Mouse (Mus musculus): Measurements from ENCODE around the gene Kng1. TPM values are rescaled to one million over a fixed set of nuclear protein-coding genes. Genes with fewer than 3 reads are reported as not detected.
"Not testable (repeated sequence)": the region's sequence is repeated elsewhere in the genome, so short reads cannot be mapped to it uniquely, and the experiment has no call there.

The Kng1 gene
- polyA plus RNA-seq, 1 experiment from 2014 or later = not detected

DNA sequence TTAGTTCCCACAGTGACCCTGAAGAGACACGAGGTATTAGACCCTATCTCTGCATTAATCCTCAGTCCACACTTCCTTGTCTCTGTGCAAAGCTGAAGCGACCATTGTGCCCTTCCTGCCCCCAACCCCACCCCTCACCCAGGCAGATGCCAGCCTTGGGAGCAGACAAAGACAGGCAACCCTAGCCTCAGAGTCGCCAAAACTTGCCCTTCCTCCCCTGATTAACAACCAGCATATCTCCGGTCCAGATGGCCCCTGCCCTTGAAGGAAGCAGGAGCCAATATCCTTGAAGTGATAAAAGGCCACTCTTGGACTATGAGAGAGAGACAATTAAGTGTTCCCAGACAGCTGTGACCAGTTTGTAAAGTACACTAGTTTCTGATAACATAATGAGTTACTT is 16.8 kb upstream of the Kng1 start:
- no peaks in the 10 kb centered on the region for H3K4me1 ChIP-seq (replicated peaks)
- no peak for ATAC-seq (ENCODE audit: low FRiP score)
- no peaks in the 10 kb centered on the region for H3K9me3 ChIP-seq
- H3K9ac ChIP-seq = no peak overlapping the region
- H3K4me3 ChIP-seq = no peak overlapping the region
- no peak overlapping the region for H3K4me2 ChIP-seq
- no peaks in the 10 kb centered on the region for H3K36me3 ChIP-seq
- no peak overlapping the region for H3K27ac ChIP-seq
- no peaks in the 10 kb centered on the region for H3K27me3 ChIP-seq
- 65% methylated on average over 4 of the region's 4 CpGs for WGBS

- Histone ChIP-seq H3K9me3 (no peaks in the 10 kb centered on the region), H3K36me3 (no peaks in the 10 kb centered on the region), H3K27me3 (no peaks in the 10 kb centered on the region), H3K4me2 (no peak overlapping the region), H3K4me1 (replicated peaks) (no peaks in the 10 kb centered on the region), H3K27ac (no peak overlapping the region), H3K4me3 (no peak overlapping the region), H3K9ac (no peak overlapping the region)
- WGBS = 69% methylated on average over 5 of the region's 5 CpGs
- ATAC-seq (ENCODE audit: low FRiP score) = no peak
Measured at GRCm38 (mm10) chr16:23046319-23046718, 11.3 kb upstream of the Kng1 start.

DNA sequence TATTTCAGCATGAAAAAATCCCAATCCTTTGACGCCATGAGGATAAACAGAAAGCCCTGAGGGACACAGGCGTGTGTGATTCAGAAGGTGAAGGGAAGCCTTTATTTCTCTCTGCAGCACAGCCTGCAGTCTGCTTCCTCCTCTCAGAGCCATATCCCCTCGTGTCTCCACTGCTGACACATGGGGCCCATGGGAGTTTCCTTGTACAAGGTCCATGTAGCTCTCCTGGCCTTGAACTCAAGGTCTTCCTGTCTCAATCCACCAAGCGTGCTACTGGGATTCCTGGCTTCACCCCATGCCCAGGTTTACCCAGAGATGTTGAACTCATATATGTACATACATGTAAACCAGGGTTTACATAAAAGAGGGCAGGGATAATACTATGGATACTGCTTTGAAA is 2.0 kb downstream of the Kng1 start:
- not testable (repeated sequence) for H3K4me2 ChIP-seq; H3K9me3 ChIP-seq; H3K9ac ChIP-seq; H3K4me3 ChIP-seq; ATAC-seq (ENCODE audit: low FRiP score); H3K4me1 ChIP-seq (replicated peaks); H3K27me3 ChIP-seq; H3K27ac ChIP-seq; H3K36me3 ChIP-seq
- WGBS = 74% methylated on average over 4 of the region's 4 CpGs

DNA sequence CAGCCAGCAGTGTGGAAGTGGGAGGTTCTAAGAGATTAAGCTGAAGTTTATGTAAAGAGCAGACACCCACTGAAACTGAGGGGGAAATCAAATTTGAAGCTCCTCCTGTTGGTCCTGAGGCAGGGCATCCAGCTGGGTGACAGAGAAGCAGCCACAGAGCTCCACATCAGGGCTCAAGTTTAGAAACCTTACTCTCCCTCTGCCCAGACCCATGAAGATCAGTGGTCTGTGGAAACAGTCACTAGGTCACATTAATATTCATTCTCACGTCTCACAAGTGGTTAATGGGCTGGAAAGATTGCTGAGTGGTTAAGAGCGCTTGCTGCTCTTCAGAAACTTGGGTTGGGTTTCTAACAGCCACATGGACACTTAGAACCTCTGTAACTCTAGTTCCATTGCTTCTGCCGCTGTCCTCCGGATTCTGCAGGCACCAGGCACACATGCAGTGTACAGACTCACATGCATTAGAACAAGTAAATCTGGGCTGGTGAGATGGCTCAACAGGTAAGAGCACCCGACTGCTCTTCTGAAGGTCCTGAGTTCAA is 3.2 kb downstream of the Kng1 start:
- not testable (repeated sequence) for H3K27ac ChIP-seq; H3K9me3 ChIP-seq; H3K4me3 ChIP-seq; ATAC-seq (ENCODE audit: low FRiP score); H3K4me2 ChIP-seq; H3K27me3 ChIP-seq; H3K9ac ChIP-seq; H3K4me1 ChIP-seq (replicated peaks); H3K36me3 ChIP-seq
- WGBS = 71% methylated on average over 5 of the region's 5 CpGs

DNA sequence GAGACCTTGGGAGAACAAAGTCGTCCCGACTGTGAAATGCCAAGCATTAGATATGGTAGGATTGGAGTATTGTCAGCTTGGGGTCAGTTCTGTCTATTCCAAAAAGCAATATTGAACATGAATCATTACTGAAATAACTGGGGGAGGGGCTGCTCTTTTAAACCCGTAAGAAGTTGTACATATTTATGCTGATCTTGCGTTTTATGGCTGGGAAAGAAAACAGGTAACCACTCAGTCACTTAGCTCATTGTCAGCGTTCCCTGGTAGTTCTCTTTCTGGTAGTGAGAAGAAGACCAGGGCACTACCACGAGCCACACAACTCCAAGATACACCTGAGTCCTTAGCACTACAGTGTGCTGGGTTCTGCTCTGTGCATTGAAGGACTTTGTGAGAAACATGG is 19.9 kb downstream of the Kng1 start:
- not testable (repeated sequence) for H3K36me3 ChIP-seq; H3K27me3 ChIP-seq; H3K9me3 ChIP-seq; H3K4me3 ChIP-seq; H3K4me2 ChIP-seq; H3K4me1 ChIP-seq (replicated peaks); ATAC-seq (ENCODE audit: low FRiP score); H3K27ac ChIP-seq; H3K9ac ChIP-seq
- 89% methylated on average over 6 of the region's 6 CpGs for WGBS

- not testable (repeated sequence) for ATAC-seq (ENCODE audit: low FRiP score); H3K4me2 ChIP-seq; H3K27me3 ChIP-seq; H3K27ac ChIP-seq; H3K9me3 ChIP-seq; H3K4me3 ChIP-seq; H3K9ac ChIP-seq; H3K4me1 ChIP-seq (replicated peaks); H3K36me3 ChIP-seq
- WGBS = 72% methylated on average over 8 of the region's 8 CpGs
Measured at GRCm38 (mm10) chr16:23087159-23087558, 29.5 kb downstream of the Kng1 start.

DNA sequence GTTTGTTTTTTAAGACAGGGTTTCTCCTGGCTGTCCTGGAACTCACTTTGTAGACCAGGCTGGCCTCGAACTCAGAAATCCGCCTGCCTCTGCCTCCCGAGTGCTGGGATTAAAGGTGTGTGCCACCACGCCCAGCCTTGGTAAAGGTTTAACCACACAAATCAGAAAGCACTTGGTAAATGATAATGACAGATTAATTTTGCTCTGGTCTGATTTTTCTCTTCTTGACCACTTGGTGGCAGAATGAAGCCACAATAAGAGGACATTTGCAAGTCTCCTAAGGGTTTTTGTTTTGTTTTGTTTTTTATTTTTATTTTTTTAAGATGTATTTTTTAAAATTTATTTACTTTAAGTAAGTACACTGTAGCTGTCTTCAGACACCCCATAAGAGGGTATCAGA is 30.0 kb downstream of the Kng1 start:
- not testable (repeated sequence) for H3K27me3 ChIP-seq; ATAC-seq (ENCODE audit: low FRiP score); H3K9ac ChIP-seq; H3K9me3 ChIP-seq; H3K27ac ChIP-seq; H3K4me1 ChIP-seq (replicated peaks); H3K4me3 ChIP-seq; H3K36me3 ChIP-seq; H3K4me2 ChIP-seq
- WGBS = 50% methylated on average over 4 of the region's 4 CpGs

DNA sequence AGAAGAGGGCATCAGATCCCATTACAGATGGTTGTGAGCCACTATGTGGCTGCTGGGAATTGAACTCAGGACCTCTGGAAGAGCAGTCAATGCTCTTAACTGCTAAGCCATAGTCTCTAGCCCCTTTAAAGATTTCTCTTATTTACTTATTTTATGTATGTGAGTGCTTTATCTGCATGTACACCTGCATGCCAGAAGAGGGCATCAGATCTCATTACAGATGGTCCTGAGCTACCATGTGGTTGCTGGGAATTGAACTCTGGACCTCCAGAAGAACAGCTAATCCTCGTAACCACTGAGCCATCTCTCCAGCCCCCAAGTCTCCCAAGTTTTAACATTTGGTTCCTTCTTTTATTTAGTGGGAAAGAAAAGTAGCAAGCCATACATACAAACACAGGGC is 30.8 kb downstream of the Kng1 start:
- H3K27me3 ChIP-seq; H3K4me3 ChIP-seq; H3K9me3 ChIP-seq; ATAC-seq (ENCODE audit: low FRiP score); H3K4me2 ChIP-seq; H3K4me1 ChIP-seq (replicated peaks); H3K27ac ChIP-seq; H3K36me3 ChIP-seq; H3K9ac ChIP-seq: not testable (repeated sequence)
- 94% methylated on average over 1 of the region's 1 CpGs for WGBS

DNA sequence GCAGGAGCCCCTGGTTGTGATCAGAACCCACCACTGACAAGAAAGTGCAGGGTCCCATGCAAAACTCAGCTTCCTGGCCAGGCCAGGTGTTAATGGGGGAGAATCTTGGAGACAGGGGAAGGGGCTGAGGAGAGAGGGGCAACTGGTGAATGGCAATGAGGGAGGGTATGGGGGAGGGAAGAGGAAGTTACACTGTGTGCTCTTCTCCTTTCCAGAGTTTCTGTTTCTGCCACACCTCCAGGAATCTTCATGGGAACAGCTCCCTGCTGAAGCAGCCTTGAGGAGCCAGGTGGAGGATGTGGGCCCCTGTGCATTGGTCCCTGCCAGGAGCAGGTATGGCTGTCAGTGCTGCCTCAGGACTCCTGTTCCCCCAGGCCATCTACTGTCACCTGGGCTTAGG is 33.7 kb downstream of the Kng1 start:
- not testable (repeated sequence) for H3K4me3 ChIP-seq; H3K4me1 ChIP-seq (replicated peaks); H3K4me2 ChIP-seq; H3K36me3 ChIP-seq; H3K9ac ChIP-seq; H3K27ac ChIP-seq; ATAC-seq (ENCODE audit: low FRiP score); H3K27me3 ChIP-seq; H3K9me3 ChIP-seq

- Histone ChIP-seq H3K4me1 (replicated peaks) (no peaks in the 10 kb centered on the region), H3K9me3 (no peaks in the 10 kb centered on the region), H3K4me2 (no peak overlapping the region), H3K27ac (no peak overlapping the region), H3K27me3 (no peaks in the 10 kb centered on the region), H3K9ac (no peak overlapping the region), H3K4me3 (no peak overlapping the region), H3K36me3 (no peaks in the 10 kb centered on the region)
- ATAC-seq (ENCODE audit: low FRiP score) = no peak
- 82% methylated on average over 13 of the region's 13 CpGs for WGBS
Measured at GRCm38 (mm10) chr16:23093321-23093953, 35.8 kb downstream of the Kng1 start.

DNA sequence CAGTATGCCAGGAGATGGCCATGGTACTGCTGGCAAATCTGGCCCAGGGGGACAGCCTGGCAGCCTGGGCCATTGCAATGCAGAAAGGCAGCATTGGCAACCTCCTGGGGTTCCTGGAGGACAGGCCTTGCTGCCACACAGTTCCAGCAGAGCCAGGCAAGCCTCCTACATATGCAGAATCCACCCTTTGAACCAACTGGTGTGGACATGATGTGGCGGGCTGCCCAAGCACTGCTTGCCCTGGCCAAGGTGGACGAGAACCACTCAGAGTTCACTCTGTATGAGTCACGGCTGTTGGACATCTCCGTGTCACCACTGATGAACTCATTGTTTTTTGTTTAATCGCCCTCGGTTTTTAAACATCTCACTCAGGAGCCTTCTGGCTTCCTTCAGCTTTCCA is 36.5 kb downstream of the Kng1 start:
- no peak overlapping the region for H3K9ac ChIP-seq
- H3K4me1 ChIP-seq (replicated peaks) = no peaks in the 10 kb centered on the region
- 93% methylated on average over 6 of the region's 6 CpGs for WGBS
- no peak overlapping the region for H3K4me3 ChIP-seq
- H3K9me3 ChIP-seq = no peaks in the 10 kb centered on the region
- H3K27ac ChIP-seq = no peak overlapping the region
- H3K27me3 ChIP-seq = no peaks in the 10 kb centered on the region
- no peaks in the 10 kb centered on the region for H3K36me3 ChIP-seq
- ATAC-seq (ENCODE audit: low FRiP score) = no peak
- H3K4me2 ChIP-seq = no peak overlapping the region

DNA sequence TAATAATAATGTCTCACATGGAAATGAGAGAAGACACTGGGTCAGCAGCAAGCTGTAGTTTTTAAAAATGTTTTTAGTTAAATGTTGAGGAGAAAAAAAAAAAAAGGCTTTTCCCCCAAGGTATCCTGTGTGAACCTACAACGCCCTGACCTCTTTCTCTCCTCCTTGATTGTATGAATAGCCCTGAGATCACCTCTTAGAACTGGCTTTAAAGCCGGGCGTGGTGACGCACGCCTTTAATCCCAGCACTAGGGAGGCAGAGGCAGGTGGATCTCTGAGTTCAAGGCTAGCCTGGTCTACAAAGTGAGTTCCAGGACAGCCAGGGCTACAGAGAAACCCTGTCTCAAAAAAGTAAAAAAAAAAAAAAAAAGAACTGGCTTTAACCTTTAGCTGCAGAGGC is 37.9 kb downstream of the Kng1 start:
- ATAC-seq (ENCODE audit: low FRiP score); H3K9me3 ChIP-seq; H3K4me2 ChIP-seq; H3K27me3 ChIP-seq; H3K27ac ChIP-seq; H3K4me3 ChIP-seq; H3K9ac ChIP-seq; H3K36me3 ChIP-seq: not testable (repeated sequence)
- H3K4me1 ChIP-seq (replicated peaks) = peaks cover 12% of the 10 kb centered on the region
- WGBS = 96% methylated on average over 5 of the region's 5 CpGs

DNA sequence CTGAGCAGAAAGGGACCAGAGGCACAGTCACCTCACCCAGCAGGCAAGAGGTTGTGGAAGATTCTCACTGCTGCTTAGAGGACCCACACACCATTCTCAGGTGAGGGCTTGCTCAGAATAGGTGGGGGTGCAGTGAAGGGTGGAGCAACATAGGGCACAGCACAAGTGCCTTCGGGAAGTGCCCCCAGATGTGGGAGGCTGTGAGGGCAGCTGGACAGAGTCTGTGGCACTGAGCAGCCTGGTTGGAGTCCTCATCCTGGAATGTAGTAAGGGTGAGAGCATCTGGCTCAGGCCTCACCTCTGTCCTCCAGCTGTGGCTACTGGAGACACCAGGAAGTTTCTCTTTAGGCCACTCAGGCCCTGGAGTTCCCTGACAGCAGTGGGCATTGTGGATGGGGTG is 39.2 kb downstream of the Kng1 start:
- not testable (repeated sequence) for H3K9ac ChIP-seq; H3K4me3 ChIP-seq; H3K9me3 ChIP-seq; H3K36me3 ChIP-seq; H3K4me2 ChIP-seq; ATAC-seq (ENCODE audit: low FRiP score); H3K27ac ChIP-seq
- Histone ChIP-seq H3K27me3 (peaks cover 16% of the 10 kb centered on the region), H3K4me1 (replicated peaks) (peaks cover 14% of the 10 kb centered on the region)
- WGBS = 86% methylated on average over 1 of the region's 1 CpGs

Measured in hindbrain, embryonic 13.5 days (tissue).